Mouse (Mus musculus) left cerebral cortex, postnatal 14 days (tissue): ENCODE measurements around the gene Bag5. TPM values are rescaled to one million over a fixed set of nuclear protein-coding genes. Genes with fewer than 3 reads are reported as not detected.

Source experiments
- DNase-seq, 2 experiments: peaks; one replicate each; pipeline ENCODE4 v3.0.0; 2021 to 2022; ENCODE audit warnings: low spot score in 2 of 2, mixed read lengths in 1 of 2
- intact Hi-C: fragments of 180-260 bp; cut with DNase I; formaldehyde crosslinking; loops from one replicate; pipeline ENCODE4 v1.15.1; 2025
- total RNA-seq, 2 experiments: library from RNA; stranded (reverse); gene quantifications; 2 replicates each; pipeline ENCODE4 v1.2.3; 2021

Gene Bag5
- total RNA-seq, 2 experiments from 2014 or later: 45.7 to 47.0 TPM

DNA sequence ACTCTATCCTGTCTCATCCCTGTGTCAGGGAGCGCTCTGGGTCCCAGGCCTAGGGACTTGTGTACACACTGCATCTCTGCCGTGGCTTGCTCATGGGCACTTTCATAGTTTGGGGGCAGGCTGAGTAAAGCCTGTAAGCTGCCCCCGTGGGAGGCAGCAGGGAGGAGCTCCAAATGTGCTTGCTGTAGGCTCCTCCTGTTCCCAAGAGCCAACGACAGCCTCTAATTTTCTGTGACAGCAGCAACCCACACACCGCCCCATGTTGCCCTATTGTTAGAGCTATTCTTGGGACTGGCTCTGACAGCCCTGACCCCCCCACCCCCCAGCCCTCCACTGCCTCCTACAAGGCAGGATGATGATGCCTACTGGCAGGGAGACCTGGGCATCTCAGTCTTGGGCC, 31.1 kb downstream of the Bag5 start:
- intact Hi-C loops: no loop called here
- no peak for DNase-seq

DNA sequence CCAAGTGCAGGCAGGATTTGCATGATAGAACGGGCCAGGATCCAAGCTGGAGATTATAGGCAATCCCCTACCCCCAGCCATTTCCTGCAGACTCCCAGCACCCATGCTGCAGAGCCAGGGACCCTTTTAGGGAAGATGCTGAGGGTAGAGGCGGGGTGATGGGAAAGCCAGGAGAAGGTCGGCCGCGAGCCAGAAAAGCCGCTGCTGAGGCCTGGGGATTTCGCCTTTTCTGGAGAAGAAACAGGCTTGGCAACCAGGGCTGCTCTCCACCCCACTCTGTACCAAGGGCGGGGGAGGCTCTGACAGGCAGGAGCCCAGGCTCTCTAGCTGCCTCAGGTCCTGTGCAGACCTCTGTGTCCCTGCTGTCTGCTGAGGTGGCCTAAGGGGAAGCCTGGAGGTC, 31.8 kb downstream of the Bag5 start:
- DNase-seq: no peak
- intact Hi-C loops: no loop called here

DNA sequence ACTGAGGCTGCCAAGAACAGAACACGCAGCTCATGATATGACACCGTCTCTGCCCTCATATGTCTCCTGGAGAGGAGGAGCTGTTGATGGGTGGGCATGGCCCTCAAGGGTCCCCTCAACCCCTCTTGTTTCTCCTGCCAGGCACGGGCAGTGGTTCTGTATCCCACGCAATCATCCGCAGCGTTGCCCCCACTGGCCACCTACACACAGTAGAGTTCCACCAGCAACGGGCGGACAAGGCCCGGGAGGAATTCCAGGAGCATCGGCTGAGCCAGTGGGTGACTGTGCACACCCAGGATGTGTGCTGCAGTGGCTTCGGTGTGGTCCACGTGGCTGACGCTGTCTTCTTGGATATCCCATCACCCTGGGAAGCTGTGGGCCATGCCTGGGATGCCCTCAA, 32.4 kb downstream of the Bag5 start:
- intact Hi-C loops: no loop called here
- DNase-seq: no peak

DNA sequence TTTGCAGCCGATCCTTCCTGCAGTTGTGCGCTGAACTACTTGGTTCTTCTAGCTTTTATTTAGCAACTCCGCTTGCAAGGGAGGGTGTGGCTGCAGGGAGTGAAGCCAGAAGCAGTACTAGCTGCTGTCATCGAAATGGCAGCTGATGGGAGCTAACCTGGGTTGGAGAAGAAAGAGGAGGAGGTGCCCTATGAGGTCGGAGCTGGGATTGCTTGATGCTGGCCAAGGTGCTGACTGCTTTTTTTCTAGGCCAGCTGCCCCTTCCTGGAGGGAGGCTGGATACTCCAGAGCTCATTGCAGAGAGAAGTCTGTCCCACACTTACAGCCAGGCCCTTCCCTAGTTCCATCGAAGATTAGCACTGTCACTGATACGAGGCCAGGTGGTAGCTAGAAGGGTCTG, 34.1 kb downstream of the Bag5 start:
- intact Hi-C loops: no loop called here

DNA sequence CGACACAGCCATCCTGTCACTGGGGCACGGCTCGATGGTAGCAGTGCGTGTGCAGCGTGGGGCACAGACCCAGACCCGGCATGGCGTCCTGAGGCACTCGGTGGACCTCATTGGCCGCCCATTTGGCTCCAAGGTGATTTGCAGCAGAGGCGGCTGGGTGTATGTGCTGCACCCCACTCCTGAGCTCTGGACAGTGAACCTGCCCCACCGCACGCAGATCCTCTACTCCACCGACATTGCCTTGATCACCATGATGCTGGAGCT, 34.5 kb downstream of the Bag5 start:
- no peak for DNase-seq
- intact Hi-C loops: no loop called here

More for the DNA sequence above, 34.1 kb downstream of the Bag5 start:
- DNase-seq: no peak

DNA sequence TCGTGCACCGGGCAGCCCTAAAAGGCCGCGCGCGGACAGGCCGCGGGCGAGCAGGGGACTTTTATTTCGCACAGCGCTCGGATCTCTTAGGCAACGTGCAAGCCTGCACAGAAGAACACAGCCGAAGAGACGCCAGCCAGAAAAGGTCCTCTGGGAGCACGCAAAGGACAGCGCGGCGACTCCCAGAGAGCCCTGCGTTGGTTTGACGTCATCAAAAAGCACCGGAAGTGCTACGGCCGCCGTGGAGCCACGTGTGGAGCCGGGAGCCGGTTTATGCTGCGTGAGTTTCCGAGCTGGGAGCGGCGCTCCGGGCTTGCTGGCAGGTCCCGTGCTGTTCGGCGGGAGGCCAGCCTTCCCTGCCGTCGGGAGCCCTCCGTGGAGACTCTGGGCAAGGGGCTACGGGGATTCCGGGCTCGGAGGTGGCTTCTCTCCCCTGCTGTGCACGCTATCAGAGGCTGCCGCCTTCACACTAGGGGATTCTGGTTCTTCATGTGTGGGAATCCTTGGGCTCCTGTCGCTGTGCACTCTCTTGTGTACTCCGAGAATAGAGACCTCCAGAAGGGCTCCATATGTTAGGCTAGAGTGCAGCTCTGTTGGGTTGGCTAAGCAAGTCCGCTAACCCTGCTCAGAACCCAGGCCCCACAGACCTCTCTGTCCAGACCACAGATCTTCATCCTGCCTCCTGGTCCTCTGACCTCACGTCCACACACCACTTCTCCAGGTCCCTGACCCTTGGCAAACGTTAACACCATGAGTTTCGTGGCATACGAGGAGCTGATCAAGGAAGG, 35.0 kb downstream of the Bag5 start, which contains the start of gene Trmt61a:
Trmt61a (plus strand) TSS at position 224 of the 788 bp plus-strand sequence.
- peak; percentile 92 to 94 for DNase-seq
- intact Hi-C loops: no loop called here

DNA sequence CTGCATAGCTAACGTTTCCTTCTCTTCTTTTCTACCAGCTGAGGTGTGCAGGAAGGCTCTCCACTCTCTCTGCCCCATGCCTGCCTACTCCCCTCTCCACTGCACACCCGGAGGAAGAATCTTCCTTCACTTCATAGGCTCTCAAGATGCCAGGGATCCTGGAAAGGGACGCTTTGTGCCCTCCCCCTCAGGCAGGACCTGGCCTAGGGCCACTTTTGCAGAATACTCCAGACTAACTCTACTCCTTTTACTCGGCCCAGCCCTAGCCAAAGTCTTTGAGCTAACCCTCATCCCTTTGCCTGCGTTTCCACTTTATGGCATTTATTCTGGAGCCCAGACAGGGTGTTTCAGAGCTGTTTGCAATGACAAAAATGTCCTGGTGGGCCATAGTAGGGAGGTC, 35.6 kb downstream of the Bag5 start:
- no peak for DNase-seq
- intact Hi-C loops: no loop called here

DNA sequence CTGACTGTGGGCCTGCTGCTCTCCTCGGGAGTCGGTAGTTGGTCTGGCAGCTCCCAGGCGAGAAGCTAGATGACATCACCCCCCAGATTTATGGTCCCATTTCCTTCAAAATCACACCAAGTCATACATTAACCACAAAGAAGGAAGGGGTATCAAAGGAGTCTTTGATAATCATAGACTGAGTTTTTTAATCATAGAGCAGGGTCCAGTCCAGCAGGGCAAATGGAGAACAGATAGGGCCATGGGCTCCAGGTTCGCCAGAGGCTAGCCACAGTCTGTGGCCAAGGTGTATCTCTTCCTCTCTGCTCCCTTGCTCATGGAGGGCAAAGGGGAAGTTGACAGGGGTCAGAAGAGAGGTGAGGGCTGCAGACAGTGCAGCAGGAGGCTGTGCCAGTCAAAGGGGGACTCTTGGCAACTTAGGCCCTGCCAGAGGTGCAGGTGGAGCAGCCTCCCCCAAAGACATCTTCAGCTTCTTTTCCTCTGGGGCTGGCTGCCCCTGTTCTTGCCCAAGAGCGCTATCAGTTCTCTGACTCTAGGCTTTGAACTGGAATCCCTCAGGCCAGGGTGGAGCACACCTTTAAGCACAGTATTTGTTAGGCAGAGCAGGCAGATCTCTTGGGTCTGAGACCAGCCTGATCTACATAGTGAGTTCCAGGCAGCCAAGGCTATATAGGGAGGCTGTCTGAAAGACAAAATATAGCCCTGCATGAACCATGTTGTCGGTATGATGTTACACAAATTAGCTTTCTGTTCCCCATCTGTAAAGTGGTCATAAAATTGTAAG, 37.1 kb downstream of the Bag5 start:
- intact Hi-C loops: no loop called here

DNA sequence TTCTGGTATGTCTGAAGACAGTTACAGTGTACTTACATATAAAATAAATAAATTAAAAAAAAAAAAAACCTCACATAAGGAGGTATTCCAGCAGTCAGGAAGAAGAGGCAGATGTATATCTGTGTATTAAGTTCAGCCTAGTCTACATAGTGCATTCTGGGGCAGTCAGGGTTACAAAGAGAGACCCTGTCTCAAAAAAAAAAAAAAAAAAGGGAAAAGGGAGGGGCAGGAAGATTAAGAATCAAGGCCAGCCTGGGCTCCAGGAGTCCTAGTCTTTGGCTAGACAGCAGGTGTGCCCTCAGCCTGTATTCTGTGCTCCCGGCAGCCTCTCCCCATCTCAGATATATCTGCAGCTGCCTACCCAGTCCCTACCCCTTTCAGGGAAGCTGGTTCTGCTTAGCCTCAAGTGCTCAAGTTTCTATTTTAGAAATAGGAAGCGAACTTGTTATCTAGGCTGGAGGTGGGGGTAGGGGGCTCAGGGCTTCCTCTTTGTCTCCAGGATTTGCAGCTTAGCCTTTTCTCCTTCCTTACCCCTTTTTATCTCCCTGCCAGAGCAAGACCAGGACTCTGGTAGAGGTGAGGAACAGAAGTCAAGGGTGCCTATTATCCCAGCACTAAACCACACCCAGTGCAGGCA, 38.1 kb downstream of the Bag5 start:
- no peak for DNase-seq
- intact Hi-C loops: no loop called here

More for the DNA sequence above, 37.1 kb downstream of the Bag5 start:
- no peak for DNase-seq

DNA sequence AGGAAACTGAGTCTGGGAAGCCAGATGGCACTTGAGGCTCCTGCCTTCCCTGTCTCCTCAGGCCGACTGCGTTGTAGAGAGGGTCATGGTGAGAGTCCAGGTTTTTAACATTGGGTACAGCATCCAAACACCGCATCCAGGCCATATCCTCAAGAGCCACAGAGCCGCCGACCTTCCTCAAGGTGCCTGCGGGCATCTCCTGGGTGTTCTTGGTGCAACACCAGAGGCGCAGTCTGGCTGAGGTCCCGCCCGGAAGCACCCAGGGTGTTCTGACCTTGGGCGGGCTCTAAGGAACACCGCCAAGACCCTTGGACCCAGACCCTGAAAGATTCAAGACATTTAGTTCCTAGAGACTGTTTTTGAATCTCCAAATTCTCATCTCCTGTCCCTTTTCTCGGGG, 40.5 kb downstream of the Bag5 start:
- intact Hi-C loops: no loop called here
- DNase-seq: no peak

DNA sequence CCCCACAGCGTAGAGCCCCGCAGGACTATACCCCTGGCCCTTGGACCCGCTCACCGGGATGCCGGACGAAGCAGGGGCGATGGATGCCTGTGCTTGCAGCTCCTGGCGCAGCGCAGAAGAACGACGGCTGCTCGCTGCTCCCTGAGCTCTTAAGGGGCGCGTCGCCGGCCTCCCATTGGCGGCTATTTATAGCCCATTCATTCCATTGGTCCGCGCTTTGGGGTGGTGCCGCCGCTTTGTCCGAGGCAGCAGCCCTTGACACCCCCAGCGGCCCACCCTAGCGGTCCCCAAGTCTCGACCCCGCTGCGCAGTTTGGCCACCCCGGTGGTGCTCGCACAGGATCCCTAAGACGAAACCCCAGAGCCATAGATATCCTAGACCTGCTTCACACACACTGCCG, 40.9 kb downstream of the Bag5 start, which contains the start of gene Ckb:
Ckb (minus strand) TSS at position 163 of the 400 bp plus-strand sequence.
- intact Hi-C loops: no loop called here
- peak; percentile 94 to 96 for DNase-seq

DNA sequence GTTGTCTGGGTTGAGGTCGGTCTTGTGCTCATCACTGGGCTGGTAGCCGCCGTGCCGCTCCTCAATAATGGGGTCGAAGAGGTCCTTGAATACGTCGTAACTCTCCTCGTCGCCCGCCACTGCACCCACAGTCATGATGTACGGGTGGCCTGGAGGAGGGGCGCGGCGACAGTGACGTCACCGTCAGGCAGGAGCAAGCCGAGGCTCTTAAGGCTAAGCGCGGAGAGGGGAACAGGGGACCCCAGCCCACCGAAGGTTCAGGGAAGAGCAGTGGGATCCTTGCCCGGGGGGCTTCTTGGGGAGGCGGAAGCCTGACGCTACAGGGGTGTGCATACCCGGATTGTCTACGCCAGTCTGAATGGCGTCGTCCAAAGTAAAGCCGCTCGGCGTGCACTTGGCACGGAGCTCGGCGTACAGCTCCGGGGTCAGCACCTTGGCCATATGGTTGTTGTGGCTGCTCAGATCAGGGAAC, 41.6 kb downstream of the Bag5 start:
- DNase-seq: peak in 1 of 2 experiments; percentile 79
- intact Hi-C loops: no loop called here

DNA sequence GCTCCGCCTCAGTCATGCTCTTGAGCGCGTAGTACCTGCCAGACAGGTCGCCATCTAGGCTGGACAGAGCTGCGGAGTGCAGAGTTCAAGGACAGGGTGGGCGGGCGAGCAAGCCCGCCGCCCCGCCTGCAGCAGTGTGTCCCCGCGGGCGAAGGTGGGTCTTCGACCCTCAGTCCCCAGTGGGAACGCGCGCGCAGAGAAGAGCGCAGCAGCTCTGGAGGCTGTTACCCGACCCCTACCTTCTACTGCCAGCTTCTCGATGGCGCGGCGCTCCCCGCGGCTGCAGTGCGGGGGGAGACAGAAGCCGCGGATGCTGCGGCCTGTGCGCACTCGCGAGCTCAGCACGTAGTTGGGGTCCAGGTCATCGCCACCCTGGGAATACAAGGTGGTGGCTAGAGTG, 42.1 kb downstream of the Bag5 start:
- DNase-seq: no peak
- intact Hi-C loops: no loop called here

DNA sequence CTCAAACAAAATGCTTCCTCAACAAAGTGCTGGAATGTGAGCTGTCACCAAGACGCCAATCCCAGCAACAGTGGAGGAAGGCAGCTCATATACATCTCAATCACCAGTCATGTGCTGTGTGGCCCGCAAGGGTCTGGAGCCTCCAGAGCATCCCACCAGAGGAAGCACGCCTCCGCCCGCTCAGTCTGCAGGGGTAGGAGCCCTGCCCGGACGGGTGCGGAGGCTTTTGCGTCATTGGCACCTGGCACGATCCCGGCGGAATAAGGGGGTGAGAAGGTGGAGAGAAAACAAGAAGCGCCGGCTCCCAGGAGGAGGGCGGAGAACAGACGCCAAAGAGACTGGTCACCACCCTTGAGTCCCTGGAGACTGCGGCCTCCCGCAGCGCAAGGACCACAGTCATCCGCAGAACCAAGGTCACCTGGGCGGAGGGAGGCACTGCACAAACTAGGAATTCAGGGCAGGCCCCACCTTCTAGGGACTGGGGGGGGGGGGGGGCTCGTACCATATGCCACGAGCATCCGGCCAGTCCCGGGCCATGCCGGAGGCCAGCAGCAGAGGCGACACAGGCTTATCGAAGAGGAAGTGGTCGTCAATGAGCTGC, 42.6 kb downstream of the Bag5 start:
- peak in 1 of 2 experiments; percentile 61 for DNase-seq
- intact Hi-C loops: no loop called here

DNA sequence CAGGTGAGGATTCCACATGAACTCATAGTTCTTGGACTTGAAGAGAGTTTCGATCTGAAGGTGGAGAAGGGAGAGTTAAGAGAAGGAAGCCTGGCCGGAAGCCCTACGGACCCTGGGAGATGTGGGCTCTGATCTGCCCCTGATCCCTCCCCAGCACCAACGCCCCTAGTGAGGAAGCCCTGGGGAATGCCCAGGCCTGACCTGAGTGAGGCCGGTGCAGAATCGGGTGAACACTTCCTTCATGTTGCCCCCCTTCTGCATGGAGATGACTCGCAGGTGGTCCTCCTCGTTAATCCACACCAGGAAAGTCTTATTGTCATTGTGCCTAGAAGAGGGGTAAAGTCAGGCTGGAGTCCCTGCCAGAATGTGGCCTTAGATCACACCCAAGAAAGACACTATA, 43.1 kb downstream of the Bag5 start:
- DNase-seq: no peak
- intact Hi-C loops: loop anchor here (5.0 kb wide), 2 partner anchors 42 to 62 kb away; partner anchors contain the start of genes Apopt1 and Bag5

DNA sequence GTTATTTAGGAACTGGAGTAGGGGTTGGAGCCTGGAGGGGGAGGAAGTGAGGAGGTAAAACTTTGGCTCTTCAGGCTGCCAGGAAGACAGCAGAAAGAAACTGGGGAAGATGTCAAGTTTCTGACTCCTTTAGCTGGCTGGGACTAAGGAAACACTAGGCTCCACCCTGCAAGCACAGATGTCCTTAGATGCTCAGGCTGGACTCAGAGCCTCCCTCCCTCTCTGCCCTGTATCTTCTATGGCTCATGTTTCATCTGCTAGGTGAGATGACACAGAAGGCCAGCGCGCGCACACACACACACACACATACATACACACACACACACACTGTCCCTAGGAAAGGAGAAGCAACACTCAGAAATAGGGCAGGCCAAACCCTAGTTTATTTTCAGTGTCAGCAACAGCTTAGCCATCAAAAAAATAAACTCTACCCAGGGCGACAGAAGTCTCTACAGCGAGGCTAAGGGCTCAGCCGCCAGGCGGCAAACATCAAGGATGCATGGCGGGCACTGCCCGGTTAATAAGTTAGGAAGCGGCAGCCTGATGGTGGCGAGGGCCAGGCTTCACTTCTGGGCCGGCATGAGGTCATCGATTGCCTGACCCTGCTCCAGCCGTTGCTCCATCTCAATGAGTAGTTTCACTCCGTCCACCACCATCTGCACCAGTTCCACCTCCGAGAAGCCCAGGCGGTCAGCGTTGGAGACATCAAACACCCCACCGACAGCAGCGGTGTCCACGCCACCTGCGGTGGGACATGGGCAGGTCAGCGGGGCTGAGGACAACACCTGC, 43.9 kb downstream of the Bag5 start:
- DNase-seq: no peak
- intact Hi-C loops: loop anchor here (1.0 to 5.0 kb wide), 3 partner anchors 27 to 63 kb away; partner anchors contain the start of genes Apopt1 and Bag5

DNA sequence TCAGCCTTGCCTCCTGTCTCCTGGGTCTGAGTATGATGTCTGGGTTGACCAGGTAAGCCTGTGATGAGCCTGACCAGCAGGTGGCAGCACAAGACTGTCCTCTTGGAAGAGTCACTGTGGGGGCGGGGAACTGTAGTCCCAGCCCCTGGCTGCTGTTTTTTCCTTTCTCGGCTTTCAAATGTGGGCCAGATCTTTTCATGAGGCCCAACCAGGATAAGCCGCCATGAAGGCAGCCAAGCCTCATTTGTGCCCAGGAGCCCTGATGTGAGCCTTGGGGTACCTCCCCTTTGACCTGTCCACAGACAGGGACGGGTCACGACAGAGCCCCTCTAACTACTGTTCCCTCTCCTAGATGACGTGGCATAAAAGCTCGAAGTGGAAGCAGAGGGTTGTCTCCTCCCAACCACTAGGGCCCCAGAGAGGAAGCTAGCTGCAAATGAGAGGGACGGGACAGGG, 44.6 kb downstream of the Bag5 start:
- intact Hi-C loops: loop anchor here (1.0 to 5.0 kb wide), 3 partner anchors 28 to 64 kb away; partner anchors contain the start of genes Apopt1 and Bag5
- DNase-seq: peak; percentile 98

DNA sequence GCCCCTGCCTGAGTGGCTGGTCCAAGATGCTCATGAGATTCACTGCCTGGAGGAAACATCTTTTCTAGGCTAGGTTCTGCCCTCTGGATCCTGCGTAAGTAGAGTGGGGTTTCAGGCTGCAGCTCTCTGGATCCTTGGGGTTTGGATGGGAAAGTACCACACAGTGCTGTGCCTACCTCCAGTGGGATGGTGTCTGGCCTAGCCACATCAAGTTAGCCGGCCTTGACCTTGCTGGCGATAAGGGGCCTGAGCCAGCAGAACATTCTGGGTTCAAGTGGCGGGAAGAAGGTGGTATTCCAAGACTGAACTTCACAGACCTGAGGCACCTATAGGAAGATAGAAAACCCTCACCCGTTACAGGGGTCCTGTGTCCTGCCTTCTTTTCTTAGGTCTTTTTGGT, 45.6 kb downstream of the Bag5 start:
- DNase-seq: no peak
- intact Hi-C loops: loop anchor here (5.0 kb wide), 2 partner anchors 45 to 65 kb away; partner anchors contain the start of genes Apopt1 and Bag5

DNA sequence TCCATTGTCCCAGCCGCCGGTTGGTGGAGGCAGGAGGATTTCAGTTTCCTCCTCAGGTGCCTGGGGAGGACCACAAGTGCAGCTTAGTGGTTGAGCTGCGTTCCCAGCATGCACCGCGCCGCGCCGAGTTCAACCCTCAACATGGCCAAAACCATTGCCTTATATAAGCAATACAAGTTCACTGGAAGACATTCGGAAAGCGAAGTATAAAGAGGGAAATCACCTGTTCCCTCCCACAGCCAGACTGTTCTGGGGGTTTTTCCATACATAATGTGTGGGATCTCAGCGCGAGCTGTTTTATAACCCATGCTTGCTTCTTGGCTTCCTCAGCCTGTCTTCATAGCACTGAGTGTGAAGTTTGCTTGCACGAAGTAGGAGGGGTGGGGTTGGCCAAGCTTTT, 46.7 kb downstream of the Bag5 start:
- intact Hi-C loops: loop anchor here (5.0 kb wide), 2 partner anchors 46 to 66 kb away; partner anchors contain the start of genes Apopt1 and Bag5
- peak; percentile 63 to 84 for DNase-seq
